Mouse (Mus musculus) lung, postnatal 14 days (tissue): ENCODE data around the gene Krt9.
"Not testable (repeated sequence)": the region's sequence is repeated elsewhere in the genome, so short reads cannot be mapped to it uniquely, and the experiment has no call there.

ENCODE experiments used
- DNase-seq: peaks from one replicate; pipeline ENCODE4 v3.0.0; 2021

Krt9 gene

DNA sequence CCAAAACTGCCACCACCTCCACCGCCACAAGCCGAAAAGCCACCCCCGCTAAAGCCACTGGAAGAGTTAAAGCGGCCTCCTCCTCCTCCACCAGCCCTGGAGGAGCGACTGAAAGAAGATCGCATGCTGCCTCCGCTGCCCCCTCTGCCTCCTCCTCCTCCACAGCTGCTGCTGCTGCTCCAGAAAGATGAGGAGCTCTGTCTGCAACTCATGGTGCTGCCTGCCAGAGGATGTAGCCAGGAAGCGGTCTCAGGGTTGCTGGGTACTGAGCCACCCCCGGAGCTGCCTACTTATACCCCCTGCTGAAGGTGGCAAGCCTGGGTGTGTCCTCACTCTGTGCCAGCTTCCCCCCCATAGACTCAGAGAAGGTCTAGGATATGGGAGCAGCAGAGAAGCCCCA lies at the start of gene Krt9:
Gene Krt9 (minus strand): TSS at position 255 of the 400 bp plus-strand sequence.
- no peak for DNase-seq

DNA sequence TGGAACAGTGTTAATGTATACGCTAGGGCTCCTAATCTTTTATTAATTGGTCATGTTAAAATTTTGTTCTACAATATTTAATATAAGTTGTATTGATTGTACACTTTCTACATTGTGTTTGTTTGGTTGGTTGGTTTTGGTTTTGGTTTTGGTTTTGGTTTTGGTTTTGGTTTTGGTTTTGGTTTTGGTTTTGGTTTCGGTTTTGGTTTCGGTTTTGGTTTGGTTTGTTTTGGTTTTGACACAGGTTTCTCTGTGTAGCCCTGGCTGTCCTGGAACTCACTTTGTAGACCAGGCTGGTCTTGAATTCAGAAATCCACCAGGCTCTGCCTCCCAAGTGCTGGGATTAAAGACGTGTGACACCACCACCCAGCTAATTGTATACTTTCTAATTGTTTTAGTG lies 47.2 kb upstream of the Krt9 start:
- not testable (repeated sequence) for DNase-seq

DNA sequence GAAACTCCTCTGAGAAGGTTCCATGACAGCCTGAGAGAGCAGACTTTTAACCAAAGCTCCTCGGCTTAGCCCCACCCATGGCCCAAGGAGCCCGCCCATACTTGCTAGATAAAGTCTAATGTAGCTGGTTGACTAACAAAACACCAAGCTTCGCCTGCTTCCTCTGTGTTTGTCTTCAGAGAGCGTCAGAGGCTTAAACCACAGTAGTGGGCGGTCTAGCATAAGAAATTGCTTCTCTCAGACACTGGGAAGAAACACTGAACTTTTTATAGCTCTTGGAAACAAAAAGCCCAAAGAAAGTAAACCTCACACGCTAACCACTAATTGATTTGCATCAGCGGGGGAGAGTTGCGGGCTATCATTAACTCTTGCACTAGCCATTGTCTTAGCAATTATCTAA lies 28.7 kb upstream of the Krt9 start:
- DNase-seq = no peak

DNA sequence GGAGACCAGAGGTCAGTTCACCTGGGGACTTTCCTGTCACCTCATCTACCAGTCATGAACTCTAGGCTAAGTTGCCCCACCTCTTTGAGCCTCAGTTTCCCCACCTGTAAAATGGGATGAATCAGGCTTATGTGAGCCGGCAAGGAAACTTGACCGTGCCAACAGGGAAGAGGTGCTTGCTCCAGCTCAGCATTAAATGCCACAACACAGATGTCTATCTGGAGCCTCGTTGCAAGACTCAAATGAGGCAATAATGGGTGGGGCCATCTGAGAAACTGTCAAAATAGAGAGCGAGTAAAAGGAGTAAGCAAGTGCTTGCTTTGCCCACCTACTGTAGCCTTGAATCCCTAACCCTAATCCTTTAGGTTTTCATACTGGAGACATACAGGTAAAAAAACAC lies 26.3 kb upstream of the Krt9 start:
- DNase-seq = no peak

DNA sequence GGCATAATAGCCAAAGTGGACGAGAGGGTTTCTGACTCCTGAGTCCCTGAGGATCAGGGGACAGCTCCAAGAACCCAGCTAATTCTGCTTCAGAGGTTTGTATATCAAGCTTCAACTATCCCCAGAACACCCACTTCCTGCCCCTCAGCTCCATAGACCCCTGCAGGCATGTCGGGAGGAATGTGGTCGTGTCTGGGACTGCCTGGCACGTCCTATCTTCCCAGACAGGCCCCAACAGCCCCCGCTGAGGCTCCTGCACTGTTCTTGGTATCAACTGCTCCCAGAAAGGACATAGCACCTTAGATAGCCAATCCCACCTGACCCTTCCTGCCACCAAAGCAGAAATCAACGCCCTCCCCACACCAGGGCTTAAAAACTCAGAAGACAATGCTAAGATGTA lies 15.5 kb upstream of the Krt9 start:
- DNase-seq = no peak

DNA sequence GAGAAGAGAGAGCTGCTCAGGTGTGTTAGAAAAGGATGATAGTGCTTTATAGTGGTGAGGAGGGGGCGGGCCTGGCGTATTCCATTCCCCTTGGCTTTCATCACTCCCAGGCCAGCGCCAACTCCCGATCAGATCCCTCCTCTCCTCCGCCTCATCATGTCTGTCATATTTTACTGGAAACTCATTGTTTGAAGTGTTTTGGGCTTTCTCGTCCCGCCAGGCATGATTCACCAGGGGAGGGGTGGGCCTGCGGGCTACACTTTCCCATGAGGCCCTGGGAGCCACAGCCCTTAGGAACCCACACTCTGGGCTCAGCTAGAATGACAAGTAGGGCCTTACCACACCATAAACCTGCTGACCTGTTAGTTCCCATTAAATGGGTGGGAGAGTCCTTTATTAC lies 14.5 kb upstream of the Krt9 start, which contains the start of gene Krt14:
Gene Krt14 (minus strand): TSS at position 51 of the 400 bp plus-strand sequence.
- no peak for DNase-seq

DNA sequence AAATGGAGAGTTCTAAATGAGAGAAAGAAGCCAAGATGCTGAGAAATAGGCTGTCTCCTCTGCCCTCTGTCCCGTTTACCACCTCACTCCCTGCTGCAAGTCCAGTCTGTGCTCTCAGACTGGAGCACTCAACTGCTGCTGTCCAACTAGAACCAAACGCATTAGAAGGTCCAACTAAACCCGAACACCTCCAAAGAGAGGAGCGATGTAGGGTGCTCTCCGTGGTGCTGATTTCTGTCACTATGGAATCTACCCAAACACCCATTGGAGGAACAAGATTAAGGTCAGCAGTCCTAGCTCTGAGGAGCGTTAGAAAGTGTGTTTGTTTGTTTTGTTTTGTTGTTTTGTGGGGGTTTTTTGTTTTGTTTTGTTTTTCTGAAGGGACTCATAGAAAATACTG lies 10.4 kb upstream of the Krt9 start:
- peak; percentile 61 for DNase-seq

DNA sequence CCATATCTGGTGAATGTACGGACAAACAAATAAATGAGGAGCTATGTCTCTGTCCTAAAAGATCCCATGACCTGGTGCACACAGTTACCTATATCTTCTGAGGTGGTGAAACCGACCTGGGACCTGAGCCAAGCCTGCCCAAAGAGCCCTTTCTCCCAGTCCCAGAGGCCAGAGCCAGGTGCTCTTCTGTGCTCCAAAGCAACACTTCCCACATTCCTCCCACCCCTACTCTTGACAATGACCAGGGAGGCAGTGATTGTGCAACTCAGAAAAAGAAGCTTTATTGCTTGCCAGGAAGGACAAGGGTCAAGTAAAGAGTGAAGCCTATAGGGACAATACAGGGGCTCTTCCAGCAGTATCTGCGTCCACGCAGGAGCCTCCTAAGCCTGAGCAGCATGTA lies 9.9 kb upstream of the Krt9 start:
- DNase-seq = no peak

DNA sequence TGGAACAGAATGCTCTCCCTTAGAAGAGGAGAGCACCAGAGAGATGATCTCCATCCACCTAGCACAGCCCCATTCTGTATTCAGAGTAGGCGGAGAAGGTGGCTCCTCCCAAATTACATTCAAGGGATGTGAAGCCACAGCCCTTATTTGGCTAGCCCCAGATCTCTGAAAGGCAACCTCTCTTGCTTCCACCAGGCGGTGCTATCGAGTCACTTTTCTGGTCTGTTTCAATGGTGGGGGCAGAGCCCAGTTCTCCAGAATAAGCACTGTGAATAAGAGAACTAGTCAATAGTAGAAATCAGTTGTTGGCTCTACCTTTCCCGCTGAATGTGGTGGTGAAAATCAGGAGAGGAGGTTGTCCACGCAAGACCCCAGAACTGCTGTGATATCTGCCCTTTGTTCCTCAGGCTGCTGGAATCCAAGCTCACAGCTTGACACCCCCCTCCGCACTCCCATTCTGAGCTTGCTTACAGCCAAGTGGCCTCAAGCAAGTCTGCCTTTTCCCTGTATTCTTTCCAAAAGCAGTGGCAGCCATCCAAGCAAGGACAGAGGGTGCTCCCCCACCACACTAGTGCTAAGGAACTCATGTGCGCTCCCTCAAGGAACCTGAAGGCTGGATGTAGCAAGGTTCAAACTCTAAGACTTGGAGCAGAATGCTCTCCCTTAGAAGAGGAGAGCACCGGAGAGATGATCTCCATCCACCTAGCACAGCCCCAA lies 7.2 kb upstream of the Krt9 start:
- DNase-seq = peak; percentile 35

DNA sequence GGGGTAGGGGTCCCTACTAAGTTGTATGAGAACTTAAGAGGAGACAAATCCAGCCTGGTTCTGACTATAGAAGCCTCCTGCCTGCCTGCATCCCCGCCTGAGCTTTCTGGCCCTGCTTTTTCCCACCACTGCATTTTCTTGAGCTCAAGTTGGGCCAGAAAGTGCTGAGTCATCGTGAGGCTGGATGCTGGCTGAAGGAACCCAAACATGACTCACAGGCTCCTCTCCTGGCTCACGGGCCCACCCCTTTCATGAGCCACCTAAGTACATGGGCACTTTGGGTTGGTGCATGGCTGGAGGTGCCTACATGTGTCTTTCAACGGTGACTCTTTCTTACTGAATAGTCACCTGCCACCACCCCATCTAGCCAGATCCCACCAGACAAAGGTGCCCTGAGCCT lies 5.6 kb upstream of the Krt9 start:
- DNase-seq = no peak

DNA sequence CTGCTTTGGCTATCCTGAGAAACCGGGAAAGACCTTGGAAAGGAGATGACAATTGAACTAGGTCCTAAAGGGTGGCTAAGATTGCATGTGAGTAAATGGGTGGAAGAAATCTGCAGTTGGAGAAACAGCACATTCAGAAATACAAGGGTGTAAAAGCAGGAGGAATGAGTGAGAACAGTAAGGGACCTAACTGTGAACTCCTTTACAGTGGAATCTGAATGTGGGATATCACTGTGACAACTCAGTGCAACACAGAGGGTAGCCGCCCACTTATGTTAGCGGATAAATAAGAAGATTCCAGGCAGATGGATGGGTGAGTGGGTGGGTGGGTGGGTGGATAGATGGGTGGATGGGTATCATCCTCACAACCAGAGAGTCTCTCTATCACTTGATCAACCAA lies 1.2 kb downstream of the Krt9 start:
- DNase-seq = no peak

DNA sequence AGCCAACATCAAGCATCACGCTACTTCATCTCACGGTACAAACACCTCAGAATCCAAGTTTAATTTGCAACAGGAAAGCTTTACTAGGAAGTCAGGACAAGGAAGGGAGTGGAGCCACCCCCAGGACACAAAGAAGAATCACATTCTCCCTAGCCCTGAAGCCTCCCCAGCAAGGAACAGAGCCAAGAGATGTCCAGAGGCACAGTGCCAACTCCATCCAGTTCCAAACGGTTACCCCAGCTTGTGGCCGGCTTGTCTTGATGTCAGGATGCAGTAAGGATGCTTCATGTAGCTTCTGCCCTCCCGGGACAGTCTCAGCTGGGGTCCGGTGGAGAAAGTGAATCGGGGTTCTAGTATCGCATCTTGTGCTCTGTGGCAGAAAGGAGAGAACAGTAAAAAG lies 6.3 kb downstream of the Krt9 start:
- no peak for DNase-seq

DNA sequence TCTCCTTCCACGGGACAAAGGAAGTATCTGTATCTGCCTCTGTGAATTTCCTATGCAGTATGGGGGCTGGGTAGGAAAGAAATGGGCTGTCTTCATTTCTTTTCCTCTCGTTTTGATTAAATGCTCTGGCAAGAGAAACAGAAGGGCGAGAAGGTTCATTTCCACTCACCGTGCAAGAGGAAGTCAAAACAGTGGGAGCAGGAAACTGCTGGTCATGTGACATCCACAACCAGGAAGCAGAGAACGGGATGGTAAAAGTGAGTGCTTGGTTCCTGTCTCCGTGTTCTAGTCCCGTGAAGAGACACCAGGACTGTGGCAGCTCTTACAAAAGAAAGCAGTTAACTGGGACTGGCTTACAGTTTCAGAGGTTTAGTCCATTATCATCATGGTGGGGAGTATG lies 11.3 kb downstream of the Krt9 start:
- no peak for DNase-seq

DNA sequence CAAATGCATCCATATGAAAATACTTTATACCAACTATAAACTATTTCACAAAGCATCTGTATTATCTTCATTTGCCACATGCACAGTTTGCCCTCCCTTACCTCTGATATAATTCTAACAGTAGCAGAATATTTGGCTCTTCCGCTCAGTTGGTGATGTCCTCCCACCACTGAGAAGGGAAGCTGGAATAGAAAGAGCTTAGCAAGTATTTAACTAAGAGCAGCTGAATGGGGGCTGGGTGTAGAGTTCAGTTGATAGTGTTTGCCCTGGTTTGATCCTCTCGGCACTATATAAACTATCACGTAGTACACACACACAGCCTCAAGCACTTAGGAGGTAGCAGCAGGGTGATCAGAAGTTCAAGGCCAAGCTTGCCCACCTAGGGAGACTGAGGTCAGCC lies 13.8 kb downstream of the Krt9 start:
- DNase-seq = no peak

DNA sequence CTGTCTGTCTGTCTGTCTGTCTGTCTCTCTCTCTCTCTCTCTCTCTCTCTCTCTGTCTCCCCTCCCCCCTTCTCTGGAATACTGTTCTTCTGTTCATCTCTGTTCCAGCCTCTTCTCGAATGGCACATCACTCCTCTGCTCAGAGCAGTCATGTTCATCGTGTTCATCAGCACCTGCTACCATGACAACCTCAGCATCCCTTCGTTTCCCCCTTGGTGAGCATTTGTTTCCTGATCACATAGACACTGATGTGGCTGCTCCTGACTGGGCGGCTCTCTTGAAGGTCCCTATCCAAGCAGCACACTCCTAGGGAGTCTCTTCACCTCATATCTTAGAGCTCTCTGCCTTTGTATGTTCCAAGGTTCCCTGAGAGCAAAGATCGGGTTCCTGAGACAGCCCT lies 14.7 kb downstream of the Krt9 start:
- DNase-seq = no peak

DNA sequence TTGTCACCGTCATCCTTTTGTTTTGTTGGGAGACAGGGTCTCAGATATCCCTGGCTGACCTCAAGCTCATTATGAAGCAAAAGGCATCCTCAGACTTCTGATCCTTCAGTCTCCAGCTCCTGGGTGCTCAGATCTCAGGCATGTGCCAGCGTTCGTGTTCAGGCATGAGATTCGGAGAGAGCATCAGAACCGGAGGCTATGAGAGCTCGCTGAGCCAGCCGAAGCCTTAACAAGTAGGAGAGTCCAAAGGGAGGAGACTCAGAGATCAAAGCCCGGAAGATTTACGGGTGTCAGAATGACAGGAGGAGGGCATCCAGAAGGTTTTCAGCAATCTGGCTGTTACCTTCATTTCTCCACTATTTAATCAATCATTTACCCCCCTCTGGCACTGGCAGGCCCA lies 16.3 kb downstream of the Krt9 start:
- DNase-seq = no peak

DNA sequence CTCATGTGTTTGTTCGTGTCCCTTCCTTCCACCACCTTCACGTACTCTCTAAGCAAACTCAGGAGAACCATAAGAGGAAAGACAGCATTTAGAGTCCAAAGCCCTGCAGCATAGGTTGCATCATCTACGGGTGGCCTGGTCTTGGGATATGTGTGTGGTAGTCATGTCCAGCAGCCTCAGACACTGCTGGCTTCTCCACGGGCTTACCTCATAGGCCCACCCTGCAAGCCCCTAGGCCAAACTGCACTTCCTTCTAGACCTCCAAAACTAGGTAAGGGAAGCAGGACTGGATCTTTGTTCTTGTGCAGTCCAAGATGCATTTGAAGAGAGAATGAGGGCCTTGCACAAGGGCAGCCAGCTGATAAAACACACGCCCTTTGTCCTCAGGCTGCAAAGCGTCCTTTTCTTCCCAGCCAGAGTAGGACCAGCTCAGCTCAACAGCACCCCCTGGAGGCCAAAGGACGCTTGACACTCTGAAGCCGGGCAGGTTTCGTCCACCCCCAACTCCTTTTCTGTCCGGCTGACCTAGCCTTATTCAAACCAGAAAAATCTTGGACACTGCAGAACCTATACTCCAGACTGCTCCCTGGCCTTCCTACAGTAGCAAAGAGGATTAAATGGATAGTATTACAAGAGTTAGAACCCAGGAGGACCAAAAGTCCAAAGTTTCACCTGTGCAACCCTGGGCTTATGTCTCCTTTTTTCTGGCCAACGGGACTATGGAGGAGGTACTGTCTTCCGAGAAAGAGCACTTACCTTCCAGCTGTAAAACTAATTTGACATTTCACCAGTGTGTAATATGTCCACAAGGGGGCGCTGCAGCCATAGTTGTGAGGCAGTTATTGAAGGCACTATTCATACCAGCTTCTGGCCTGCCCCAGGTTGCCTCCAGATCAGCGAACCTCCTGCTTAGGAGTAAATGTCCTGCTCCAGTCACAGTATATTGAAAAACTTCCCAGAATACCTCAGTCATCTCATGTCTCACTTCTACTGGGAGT lies 24.0 kb downstream of the Krt9 start:
- DNase-seq = peak; percentile 81

DNA sequence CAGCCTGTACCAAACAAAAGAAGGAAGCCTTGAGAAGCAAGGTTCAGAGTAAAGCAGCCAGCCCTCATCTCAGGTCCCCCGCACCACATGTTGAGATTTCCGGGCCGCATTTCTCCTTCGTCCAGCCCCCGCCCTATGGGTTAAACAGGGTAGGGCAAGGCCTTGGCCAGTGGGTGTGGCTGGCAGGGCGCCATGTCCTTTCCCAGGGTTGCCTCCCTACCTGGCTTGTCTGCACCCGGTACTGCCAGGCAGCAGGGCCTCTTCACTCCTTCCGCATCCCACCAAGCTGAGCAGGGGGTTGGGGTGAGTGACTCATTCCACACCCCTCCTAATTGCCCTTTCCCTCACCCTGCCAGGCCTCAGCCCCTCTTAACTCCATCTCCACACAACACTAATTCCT lies 25.0 kb downstream of the Krt9 start:
- peak; percentile 72 for DNase-seq

DNA sequence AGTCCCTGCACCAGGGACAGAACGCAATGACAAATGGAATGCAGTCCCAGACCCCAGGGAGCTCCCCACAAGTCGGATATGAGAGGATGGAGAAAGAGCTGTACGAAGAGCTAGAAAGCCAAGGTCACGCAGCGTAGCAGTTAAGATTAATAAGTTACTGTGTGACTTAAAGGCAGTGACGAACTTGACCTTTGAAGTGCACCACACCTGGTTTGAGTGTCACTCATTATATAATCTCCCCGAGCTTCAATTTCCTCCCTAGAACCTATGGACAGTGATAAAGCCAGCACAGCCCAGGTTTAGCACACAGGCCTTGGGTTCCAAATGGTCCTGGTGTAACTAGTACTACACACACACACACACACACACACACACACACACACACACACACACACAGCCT lies 28.7 kb downstream of the Krt9 start:
- DNase-seq = no peak

DNA sequence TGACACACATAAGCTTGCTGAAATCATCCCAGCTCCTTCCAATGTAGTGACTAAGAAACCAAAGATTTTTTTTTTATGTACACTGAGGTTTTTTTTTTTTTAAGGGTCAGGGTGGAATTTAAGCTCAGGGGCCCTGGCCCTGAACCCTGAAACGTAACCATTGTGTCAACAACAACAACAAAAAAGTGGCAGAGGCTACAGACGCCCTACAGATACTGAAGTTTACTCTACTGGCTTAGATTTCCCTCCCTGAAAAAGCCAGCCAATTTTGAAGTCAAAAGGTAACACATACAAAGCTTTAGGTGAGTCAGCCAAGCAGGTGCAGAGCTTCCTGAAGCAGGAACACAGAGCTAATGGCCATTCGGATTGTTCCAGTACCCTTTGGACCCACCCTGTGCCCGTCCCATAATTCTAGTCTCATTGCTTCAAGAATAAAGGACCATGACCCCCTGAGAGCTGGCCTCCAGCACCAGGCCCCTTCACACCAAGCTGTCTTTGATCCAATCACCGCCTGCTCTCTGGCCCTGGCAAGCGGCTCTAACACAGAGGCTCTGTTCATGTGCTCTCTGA lies 35.1 kb downstream of the Krt9 start:
- DNase-seq = no peak

DNA sequence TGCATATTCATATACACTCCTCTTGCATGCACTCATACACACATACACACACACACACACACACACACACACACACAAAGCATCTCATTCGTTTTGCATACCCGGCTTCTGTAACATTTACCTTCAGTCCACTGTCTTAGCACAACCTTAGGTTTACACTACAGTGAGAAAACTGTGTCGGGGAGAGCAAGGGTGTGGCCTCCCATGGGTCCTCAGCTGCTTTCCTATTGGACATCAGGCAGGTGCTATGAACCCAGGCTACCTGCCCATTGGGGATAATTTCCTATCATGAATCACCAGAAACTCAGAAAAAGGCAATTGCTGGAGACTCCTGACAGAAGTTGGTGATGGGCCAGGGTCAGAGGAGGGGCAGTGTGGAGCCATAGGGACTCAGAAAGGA lies 35.7 kb downstream of the Krt9 start:
- DNase-seq = no peak

DNA sequence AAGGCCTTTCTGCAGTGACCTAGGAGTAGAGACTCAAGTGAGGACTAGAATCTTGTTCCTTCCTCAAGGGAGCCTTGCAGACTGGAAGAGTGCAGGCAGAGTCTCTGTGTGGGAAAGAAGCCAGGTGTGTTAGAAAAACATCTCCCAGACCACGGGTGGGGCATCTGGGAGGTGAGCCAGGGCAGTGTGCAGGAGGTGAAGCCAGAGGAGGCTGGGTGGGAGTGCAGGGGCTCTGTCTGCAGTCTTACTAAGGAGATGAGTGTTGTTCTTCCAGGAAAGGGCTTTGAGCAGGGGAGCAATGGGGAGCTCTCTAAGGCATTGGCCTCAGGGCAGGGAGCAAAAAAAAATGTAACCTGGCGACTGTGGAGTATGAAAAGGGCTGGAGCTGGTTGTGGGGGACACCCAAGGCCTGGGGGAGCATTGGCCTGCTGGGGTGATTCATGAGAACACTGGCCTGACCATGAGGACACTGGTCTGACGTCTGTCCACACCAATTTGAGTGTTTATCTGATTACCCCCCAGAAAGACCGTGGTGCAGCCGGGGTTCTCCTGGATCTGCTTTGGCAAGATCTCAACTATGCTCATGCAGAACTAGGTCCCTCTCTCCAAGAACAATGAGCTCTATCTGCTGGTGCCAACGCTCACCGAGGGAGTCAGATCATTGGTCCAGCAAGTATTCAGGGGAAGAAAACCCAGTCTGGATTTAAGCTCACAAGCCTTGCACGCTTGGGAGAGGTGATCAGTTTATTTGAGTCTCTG lies 37.4 kb downstream of the Krt9 start:
- DNase-seq = no peak
